In genomic region chr12:35331303-35331702, GRCm38 (mm10) we compare ENCODE assay signal across 8 mouse cellular contexts.
DNase-seq lines count a peak whose midpoint lies in the region; ATAC-seq and TF ChIP-seq lines count a peak whose summit lies in the region.

No protein-coding gene starts in this region.

- H3K4me2 ChIP-seq in hindbrain, embryonic 16.5 days (ENCODE audit: low read length): no peak overlapping the region

- no peaks in the 10 kb centered on the region for H3K27me3 ChIP-seq in ES-Bruce4 (ENCODE audit: control insufficient read depth, insufficient read depth, low read length, poor library complexity, severe bottlenecking)
- H3K27me3 ChIP-seq in splenic B cell, adult 2 months (ENCODE audit: control insufficient read depth, insufficient read depth, low read length, poor library complexity, severe bottlenecking): no peaks in the 10 kb centered on the region
- no peaks in the 10 kb centered on the region for H3K27me3 ChIP-seq in hindbrain, embryonic 16.5 days (replicated peaks; ENCODE audit: control insufficient read depth, insufficient read depth, low read length)
- H3K27me3 ChIP-seq in cerebellum, adult 2 months (ENCODE audit: control insufficient read depth, insufficient read depth, low read length): no peaks in the 10 kb centered on the region

- intact Hi-C loops in left cerebral cortex, adult 2 months (cut with DNase I): no loop called here

- no peak overlapping the region for H3K27ac ChIP-seq in left cerebral cortex, adult 2 months
- H3K27ac ChIP-seq in ES-Bruce4 (ENCODE audit: insufficient read depth, low read length): no peak overlapping the region
- H3K27ac ChIP-seq in hindbrain, embryonic 16.5 days (ENCODE audit: low read depth, low read length): no peak overlapping the region
- no peak overlapping the region for H3K27ac ChIP-seq in cerebellum, adult 2 months (ENCODE audit: insufficient read depth, low read length)

- ATAC-seq in common myeloid progenitor, adult 5-6 weeks (replicated peaks; ENCODE audit: low read depth, poor library complexity, severe bottlenecking): 0 out of 2 replicates have a peak, but pooled peaks have one; percentile 50
- no peak for ATAC-seq in hindbrain, embryonic 16.5 days

- WGBS in hindbrain, embryonic 16.5 days: 98% methylated on average over 3 of the region's 3 CpGs
- 97% methylated on average over 3 of the region's 3 CpGs for WGBS in cerebellum, adult 2 months

- H3K36me3 ChIP-seq in ES-Bruce4 (ENCODE audit: control insufficient read depth, insufficient read depth, low read length, poor library complexity, severe bottlenecking): no peaks in the 10 kb centered on the region
- H3K36me3 ChIP-seq in splenic B cell, adult 2 months (ENCODE audit: control insufficient read depth, insufficient read depth, low read length, poor library complexity, severe bottlenecking): no peaks in the 10 kb centered on the region
- no peaks in the 10 kb centered on the region for H3K36me3 ChIP-seq in hindbrain, embryonic 16.5 days (ENCODE audit: control insufficient read depth, insufficient read depth, low read length)

- H3K9me3 ChIP-seq in ES-Bruce4 (replicated peaks; ENCODE audit: control insufficient read depth, insufficient read depth, low read length, poor library complexity, severe bottlenecking): no peaks in the 10 kb centered on the region
- no peaks in the 10 kb centered on the region for H3K9me3 ChIP-seq in hindbrain, embryonic 16.5 days (ENCODE audit: control insufficient read depth, low read length)

- no peak overlapping the region for H3K9ac ChIP-seq in ES-Bruce4 (ENCODE audit: low read depth, poor library complexity, severe bottlenecking)
- no peak overlapping the region for H3K9ac ChIP-seq in hindbrain, embryonic 16.5 days (ENCODE audit: low read depth, low read length)

- TF ChIP-seq EP300 in ES-Bruce4 (IDR thresholded peaks at IDR 0.05; ENCODE audit: insufficient read depth, low read depth, low read length): no peak

- peak; percentile 59 for TF ChIP-seq CTCF in left cerebral cortex, adult 2 months (IDR thresholded peaks at IDR 0.05)
- TF ChIP-seq CTCF in ES-Bruce4 (IDR thresholded peaks at IDR 0.05; ENCODE audit: low read depth, low read length): peak; percentile 2
- no peak for TF ChIP-seq CTCF in cerebellum, adult 2 months (IDR thresholded peaks at IDR 0.05; ENCODE audit: borderline replicate concordance, insufficient read depth, low read depth, low read length)

- no peaks in the 10 kb centered on the region for H3K4me1 ChIP-seq in ES-Bruce4 (ENCODE audit: control insufficient read depth, insufficient read depth, low read length)
- no peaks in the 10 kb centered on the region for H3K4me1 ChIP-seq in hindbrain, embryonic 16.5 days (ENCODE audit: control insufficient read depth, insufficient read depth, low read depth, low read length)
- no peaks in the 10 kb centered on the region for H3K4me1 ChIP-seq in cerebellum, adult 2 months (ENCODE audit: control insufficient read depth, insufficient read depth, low read length)

- no peak for DNase-seq in left cerebral cortex, adult 2 months (ENCODE audit: extremely low spot score in 1 of 2, low spot score in 2 of 2)
- DNase-seq in left cerebral cortex, adult 18-20 months (ENCODE audit: low spot score in 2 of 2): no peak
- DNase-seq in splenic B cell, adult 2 months (ENCODE audit: low read depth, low spot score): peak; percentile 55
- no peak for DNase-seq in urinary bladder, postnatal 36 days (ENCODE audit: low spot score in 2 of 2)
- DNase-seq in cerebellum, adult 2 months: no peak

- TF ChIP-seq POLR2A in ES-Bruce4 (IDR thresholded peaks at IDR 0.05; ENCODE audit: insufficient read depth, low read length): no peak
- no peak for TF ChIP-seq POLR2A in cerebellum, adult 2 months (IDR thresholded peaks at IDR 0.05; ENCODE audit: borderline replicate concordance, insufficient read depth, low read length)

- no peak overlapping the region for H3K4me3 ChIP-seq in left cerebral cortex, adult 2 months
- H3K4me3 ChIP-seq in ES-Bruce4 (ENCODE audit: low read depth, low read length): no peak overlapping the region
- no peak overlapping the region for H3K4me3 ChIP-seq in hindbrain, embryonic 16.5 days (ENCODE audit: low read length)
- H3K4me3 ChIP-seq in cerebellum, adult 2 months (replicated peaks; ENCODE audit: insufficient read depth, low read depth, low read length): no peak overlapping the region
